Mouse (Mus musculus) intestine, embryonic 15.5 days (tissue): ENCODE measurements at regions not wholly inside any gene's neighbourhood (a gene's known extent, or its start where the extent isn't known, plus 50 kb on each side); places are given as distances from the start of the nearest gene placed in this dataset.

ENCODE experiments used
- ATAC-seq: fragments of 200-750 bp; cut with Nextera tagmentation; 2 replicates; pipeline ENCODE4 v1.8.0; 2017; ENCODE audit warnings: moderate TSS enrichment, moderate library complexity
- H3K27ac ChIP-seq: fragments of 300-500 bp; sonication (generic); 2 replicates; pipeline ENCODE4 v1.5.1; 2015; ENCODE audit warnings: mild to moderate bottlenecking, inconsistent platforms
- H3K27me3 ChIP-seq: fragments of 300-500 bp; sonication (generic); replicated peaks from 2 replicates; pipeline ENCODE4 v1.6.1; 2015; ENCODE audit warnings: inconsistent platforms
- H3K36me3 ChIP-seq: fragments of 300-500 bp; sonication (generic); 2 replicates; pipeline ENCODE4 v1.6.1; 2015; ENCODE audit warnings: inconsistent platforms
- H3K4me1 ChIP-seq: fragments of 300-500 bp; sonication (generic); replicated peaks from 2 replicates; pipeline ENCODE4 v1.6.1; 2015; ENCODE audit warnings: inconsistent platforms
- H3K4me2 ChIP-seq: fragments of 300-500 bp; sonication (generic); replicated peaks from 2 replicates; pipeline ENCODE4 v1.6.1; 2015; ENCODE audit warnings: mild to moderate bottlenecking, inconsistent platforms
- H3K4me3 ChIP-seq: fragments of 300-500 bp; sonication (generic); replicated peaks from 2 replicates; pipeline ENCODE4 v1.5.1; 2015; ENCODE audit warnings: inconsistent platforms
- H3K9ac ChIP-seq: fragments of 300-500 bp; sonication (generic); 2 replicates; pipeline ENCODE4 v1.6.1; 2015; ENCODE audit warnings: inconsistent platforms
- H3K9me3 ChIP-seq: fragments of 300-500 bp; sonication (generic); 2 replicates; pipeline ENCODE4 v1.6.1; 2016; ENCODE audit warnings: inconsistent platforms
- WGBS: fragments of 180-500 bp; shearing (Covaris S2); methylation state at CpG from one replicate; pipeline ENCODE4 v1.1.7; 2015; 5-methylcytosine and 5-hydroxymethylcytosine counted together

DNA sequence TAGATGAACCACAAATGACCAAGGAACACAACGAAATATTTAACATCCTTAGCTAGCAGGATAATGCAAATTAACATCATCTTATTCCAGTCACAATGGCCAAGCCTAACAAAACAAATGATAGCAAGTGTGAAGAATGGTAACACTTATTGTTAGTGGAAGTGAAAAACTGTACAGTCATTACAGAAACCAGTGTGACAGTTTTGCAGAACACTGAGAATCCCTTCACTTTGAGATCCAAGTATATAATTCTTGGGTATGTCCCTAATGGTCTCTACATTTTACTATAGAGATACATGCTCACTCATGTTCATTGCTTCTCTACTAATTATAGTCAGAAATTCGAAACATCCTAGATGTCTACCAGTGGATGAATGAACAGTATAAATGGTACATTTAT, 212.3 kb downstream of the Tmem161b start:
- H3K27ac ChIP-seq, result no peak overlapping the region
- H3K4me1 ChIP-seq, result no peaks in the 10 kb centered on the region
- H3K4me3 ChIP-seq, result no peak overlapping the region
- H3K9ac ChIP-seq, result no peak overlapping the region
- no peaks in the 10 kb centered on the region for H3K9me3 ChIP-seq
- H3K27me3 ChIP-seq, result no peaks in the 10 kb centered on the region
- 66% methylated on average over 2 of the region's 2 CpGs for WGBS
- H3K4me2 ChIP-seq, result no peak overlapping the region
- H3K36me3 ChIP-seq, result no peaks in the 10 kb centered on the region
- no peak for ATAC-seq

DNA sequence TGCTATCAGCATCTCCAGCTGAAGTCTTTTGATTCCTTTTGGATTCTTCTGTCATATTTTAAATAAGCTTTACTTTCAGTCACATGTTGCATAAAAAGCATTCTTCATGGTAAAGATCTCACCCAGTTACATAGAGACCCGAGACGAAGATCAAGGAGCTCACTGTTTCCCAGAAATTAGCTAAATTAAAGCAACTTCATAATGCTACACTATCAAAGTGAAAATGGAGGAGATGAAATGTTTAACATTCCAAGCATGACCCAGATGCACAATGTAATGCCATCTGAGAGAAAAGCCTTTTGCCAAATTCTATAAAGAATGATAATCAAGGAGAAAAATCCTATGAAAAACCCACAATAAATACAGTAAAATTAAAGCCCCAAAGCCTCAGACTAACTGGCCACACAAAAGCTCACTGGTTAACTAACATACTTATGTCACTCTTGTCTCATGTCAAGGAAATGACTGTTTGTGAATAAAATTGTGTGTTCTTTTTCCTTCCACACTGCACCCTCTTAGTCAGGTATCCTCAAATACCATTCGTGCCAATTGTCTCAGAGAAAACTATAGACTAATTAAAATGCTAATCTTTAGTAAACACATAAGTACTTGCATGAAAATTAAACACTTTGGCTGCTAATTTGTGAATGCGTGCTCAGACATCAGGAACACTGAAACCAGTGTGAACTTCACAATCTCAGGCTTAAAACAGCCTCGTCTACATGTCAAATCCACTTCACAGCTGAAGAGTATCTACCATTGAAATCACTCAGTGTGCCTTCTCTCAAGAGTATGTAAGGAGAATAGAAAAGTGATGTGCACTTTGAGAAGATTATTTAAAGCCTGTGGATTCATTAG, 215.7 kb downstream of the Tmem161b start:
- no peak overlapping the region for H3K27ac ChIP-seq
- no peak overlapping the region for H3K4me3 ChIP-seq
- no peaks in the 10 kb centered on the region for H3K36me3 ChIP-seq
- no peaks in the 10 kb centered on the region for H3K9me3 ChIP-seq
- no peak for ATAC-seq
- no peaks in the 10 kb centered on the region for H3K4me1 ChIP-seq
- no peak overlapping the region for H3K4me2 ChIP-seq
- no peak overlapping the region for H3K9ac ChIP-seq
- H3K27me3 ChIP-seq, result no peaks in the 10 kb centered on the region
- 79% methylated on average over 5 of the region's 5 CpGs for WGBS

DNA sequence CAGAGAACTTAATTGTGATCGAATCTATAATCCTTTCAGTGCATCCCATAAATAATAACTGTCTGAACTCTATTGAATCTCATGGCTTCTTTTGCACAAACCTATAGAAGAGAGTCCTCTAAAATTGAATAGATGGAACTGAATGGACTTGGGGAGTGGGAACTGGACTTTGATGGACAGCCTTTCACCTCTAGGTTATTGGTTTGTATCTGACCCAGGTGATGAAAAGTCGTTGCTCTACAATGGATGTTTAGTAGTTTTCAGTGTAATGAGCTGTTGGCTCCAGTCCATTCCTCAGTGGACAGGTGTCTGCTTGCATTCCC, 216.3 kb downstream of the Tmem161b start:
- no peak overlapping the region for H3K27ac ChIP-seq
- H3K9ac ChIP-seq, result no peak overlapping the region
- H3K9me3 ChIP-seq, result no peaks in the 10 kb centered on the region
- H3K4me2 ChIP-seq, result no peak overlapping the region
- no peaks in the 10 kb centered on the region for H3K4me1 ChIP-seq
- no peak overlapping the region for H3K4me3 ChIP-seq
- ATAC-seq, result no peak
- H3K27me3 ChIP-seq, result no peaks in the 10 kb centered on the region
- 79% methylated on average over 2 of the region's 2 CpGs for WGBS
- no peaks in the 10 kb centered on the region for H3K36me3 ChIP-seq

- no peak for ATAC-seq
- no peaks in the 10 kb centered on the region for H3K9me3 ChIP-seq
- no peak overlapping the region for H3K27ac ChIP-seq
- no peak overlapping the region for H3K4me3 ChIP-seq
- H3K4me1 ChIP-seq, result no peaks in the 10 kb centered on the region
- no peak overlapping the region for H3K9ac ChIP-seq
- H3K36me3 ChIP-seq, result no peaks in the 10 kb centered on the region
- H3K27me3 ChIP-seq, result no peaks in the 10 kb centered on the region
- H3K4me2 ChIP-seq, result no peak overlapping the region
- 85% methylated on average over 2 of the region's 2 CpGs for whole genome bisulfite sequencing
Observed at GRCm38 (mm10) chr13:84448514-84448913, 226.4 kb downstream of the Tmem161b start.

- no peaks in the 10 kb centered on the region for H3K36me3 ChIP-seq
- H3K4me1 ChIP-seq, result no peaks in the 10 kb centered on the region
- H3K4me3 ChIP-seq, result no peak overlapping the region
- H3K27ac ChIP-seq, result no peak overlapping the region
- ATAC-seq, result peak; percentile 39; the same call in 1 of the 2 replicates
- H3K9me3 ChIP-seq, result no peaks in the 10 kb centered on the region
- no peaks in the 10 kb centered on the region for H3K27me3 ChIP-seq
- no peak overlapping the region for H3K9ac ChIP-seq
- WGBS, result 48% methylated on average over 6 of the region's 6 CpGs
- no peak overlapping the region for H3K4me2 ChIP-seq
Observed at GRCm38 (mm10) chr13:84449001-84449551, 227.0 kb downstream of the Tmem161b start.
